Mouse (Mus musculus) hindbrain, embryonic 16.5 days (tissue): Measurements from ENCODE around the gene Gm42906. TPM values are rescaled to one million over a fixed set of nuclear protein-coding genes. Genes with fewer than 3 reads are reported as not detected.

Experiments used
- ATAC-seq: fragments of 200-750 bp; cut with Nextera tagmentation; 2 replicates; pipeline ENCODE4 v1.8.0; 2017; ENCODE audit warnings: moderate TSS enrichment, moderate library complexity
- H3K27ac ChIP-seq: fragments of 300-500 bp; sonication (generic); 2 replicates; pipeline ENCODE4 v1.5.1; 2014; ENCODE audit warnings: low read depth, mild to moderate bottlenecking, control low read depth, low read length, moderate library complexity
- H3K27me3 ChIP-seq: fragments of 300-500 bp; sonication (generic); replicated peaks from 2 replicates; pipeline ENCODE4 v1.6.1; 2014; ENCODE audit warnings: low read length; ENCODE audit not compliant: control insufficient read depth, insufficient read depth
- H3K36me3 ChIP-seq: fragments of 300-500 bp; sonication (generic); 2 replicates; pipeline ENCODE4 v1.6.1; 2014; ENCODE audit warnings: mild to moderate bottlenecking, low read length, moderate library complexity, mixed read lengths; ENCODE audit not compliant: control insufficient read depth, insufficient read depth
- H3K4me1 ChIP-seq: fragments of 300-500 bp; sonication (generic); 2 replicates; pipeline ENCODE4 v1.6.1; 2014; ENCODE audit warnings: low read depth, low read length; ENCODE audit not compliant: control insufficient read depth, insufficient read depth
- H3K4me2 ChIP-seq: fragments of 300-500 bp; sonication (generic); 2 replicates; pipeline ENCODE4 v1.6.1; 2014; ENCODE audit warnings: mild to moderate bottlenecking, low read length, control low read depth, moderate library complexity
- H3K4me3 ChIP-seq: fragments of 300-500 bp; sonication (generic); 2 replicates; pipeline ENCODE4 v1.5.1; 2014; ENCODE audit warnings: mild to moderate bottlenecking, low read length, control low read depth, moderate library complexity
- H3K9ac ChIP-seq: fragments of 300-500 bp; sonication (generic); 2 replicates; pipeline ENCODE4 v1.6.1; 2014; ENCODE audit warnings: low read depth, mild to moderate bottlenecking, control low read depth, low read length, moderate library complexity
- H3K9me3 ChIP-seq: fragments of 300-500 bp; sonication (generic); 2 replicates; pipeline ENCODE4 v1.6.1; 2014; ENCODE audit warnings: mild to moderate bottlenecking, low read length, moderate library complexity; ENCODE audit not compliant: control insufficient read depth
- WGBS: fragments of 180-500 bp; shearing (Covaris S2); extraction: QIAGEN DNeasy Blood & Tissue Kit; methylation state at CpG from one replicate; pipeline ENCODE4 v1.1.7; 2014; 5-methylcytosine and 5-hydroxymethylcytosine counted together
- polyA plus RNA-seq: library from polyadenylated mRNA; unstranded; fragments of >200 nt; fragmentation: Nextera tagmentation; extraction: Ambion mirVana; gene quantifications from 2 replicates; pipeline ENCODE4 v1.2.1, GENCODE M21; 2015

Gm42906 gene
- polyA plus RNA-seq, 1 experiment from 2014 or later, result not detected

DNA sequence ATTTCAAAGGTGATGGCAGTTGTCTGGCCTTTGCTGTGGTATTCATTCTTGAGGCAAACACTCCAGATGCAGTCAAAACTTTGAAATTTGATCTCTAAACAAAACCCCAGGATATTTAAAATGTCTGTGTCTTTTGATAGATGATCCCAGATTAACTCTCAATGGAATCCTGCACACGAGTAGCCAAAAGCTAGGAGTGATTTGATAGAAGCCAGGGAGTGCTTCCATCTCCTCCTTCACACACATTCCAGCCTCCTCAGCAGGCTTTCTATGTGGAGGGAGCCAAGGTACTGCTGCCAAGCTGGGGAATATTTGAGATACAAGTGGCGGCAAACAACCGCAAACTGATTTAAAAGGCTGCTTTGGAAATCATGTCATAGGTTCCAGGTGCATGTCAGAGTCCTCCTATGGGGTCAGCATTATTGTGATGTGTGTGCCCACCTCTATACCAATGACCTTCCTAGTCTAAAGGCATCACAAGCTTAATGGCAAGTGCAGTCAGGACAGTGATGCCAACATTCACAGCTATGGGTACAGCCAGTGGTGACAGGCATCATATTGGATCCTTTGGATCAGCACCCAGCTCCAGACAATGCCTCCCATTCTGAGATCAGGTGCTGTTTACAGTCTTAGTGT lies 234.0 kb downstream of the Gm42906 start:
- H3K27me3 ChIP-seq, result no peaks in the 10 kb centered on the region; the same call in 1 of the 2 replicates
- no peak overlapping the region for H3K27ac ChIP-seq
- H3K4me1 ChIP-seq, result peaks cover 2% of the 10 kb centered on the region; the same call in 1 of the 2 replicates
- no peak overlapping the region for H3K9ac ChIP-seq
- no peaks in the 10 kb centered on the region for H3K9me3 ChIP-seq
- no peak overlapping the region for H3K4me3 ChIP-seq
- H3K4me2 ChIP-seq, result no peak overlapping the region
- no peaks in the 10 kb centered on the region for H3K36me3 ChIP-seq
- 68% methylated on average over 3 of the region's 3 CpGs for WGBS
- no peak for ATAC-seq

DNA sequence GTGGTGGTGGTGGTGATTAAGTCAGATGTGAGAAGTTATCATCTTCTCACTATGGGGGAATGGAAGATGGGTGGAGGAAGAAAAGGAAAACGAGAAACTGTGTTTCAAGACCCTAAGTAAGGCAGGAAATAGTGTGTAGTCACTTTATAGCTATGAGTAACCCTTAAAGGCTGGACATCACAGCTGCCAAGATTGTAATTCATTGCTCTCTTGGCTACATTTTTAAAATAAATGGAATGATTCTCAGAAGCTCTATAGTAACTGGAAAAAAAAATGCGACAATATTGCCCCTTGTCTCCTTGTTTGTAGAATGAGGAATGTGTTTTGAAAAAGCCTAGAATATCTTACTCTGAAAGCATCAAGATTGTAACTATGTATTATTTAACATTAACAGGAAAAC lies 235.7 kb downstream of the Gm42906 start:
- no peak for ATAC-seq
- Histone ChIP-seq H3K27ac (no peak overlapping the region), H3K4me1 (peaks cover 2% of the 10 kb centered on the region; the same call in 1 of the 2 replicates), H3K36me3 (no peaks in the 10 kb centered on the region), H3K27me3 (no peaks in the 10 kb centered on the region; the same call in 1 of the 2 replicates), H3K9ac (no peak overlapping the region), H3K4me3 (no peak overlapping the region), H3K4me2 (no peak overlapping the region), H3K9me3 (no peaks in the 10 kb centered on the region)
- WGBS, result 87% methylated on average over 2 of the region's 2 CpGs

DNA sequence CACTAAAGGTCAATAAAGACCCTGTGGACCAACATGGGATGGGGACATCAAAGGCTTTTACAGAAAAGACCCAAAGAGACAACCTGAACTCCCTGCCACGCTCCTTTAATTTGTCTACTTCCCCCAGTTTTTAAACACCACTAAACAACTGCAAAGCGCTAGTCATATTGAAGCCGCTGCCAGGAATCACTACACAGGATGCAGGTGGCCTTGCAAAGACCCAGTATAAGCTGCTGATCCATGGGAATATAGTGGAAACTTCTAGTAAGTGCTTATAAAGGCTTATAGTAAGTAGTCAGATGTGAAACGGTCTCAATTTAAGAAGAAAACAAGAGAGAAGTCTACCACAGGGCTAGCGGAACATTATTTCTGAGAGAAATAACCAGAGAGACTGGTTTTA lies 237.2 kb downstream of the Gm42906 start:
- 80% methylated on average over 5 of the region's 5 CpGs for WGBS
- peak overlapping the region; percentile 98; the same call in 1 of the 2 replicates for H3K4me2 ChIP-seq
- no peaks in the 10 kb centered on the region for H3K9me3 ChIP-seq
- ATAC-seq, result no peak
- H3K27ac ChIP-seq, result no peak overlapping the region
- H3K4me1 ChIP-seq, result peaks cover 2% of the 10 kb centered on the region; the same call in 1 of the 2 replicates
- no peaks in the 10 kb centered on the region; the same call in 1 of the 2 replicates for H3K27me3 ChIP-seq
- no peaks in the 10 kb centered on the region for H3K36me3 ChIP-seq
- no peak overlapping the region for H3K4me3 ChIP-seq
- H3K9ac ChIP-seq, result no peak overlapping the region

DNA sequence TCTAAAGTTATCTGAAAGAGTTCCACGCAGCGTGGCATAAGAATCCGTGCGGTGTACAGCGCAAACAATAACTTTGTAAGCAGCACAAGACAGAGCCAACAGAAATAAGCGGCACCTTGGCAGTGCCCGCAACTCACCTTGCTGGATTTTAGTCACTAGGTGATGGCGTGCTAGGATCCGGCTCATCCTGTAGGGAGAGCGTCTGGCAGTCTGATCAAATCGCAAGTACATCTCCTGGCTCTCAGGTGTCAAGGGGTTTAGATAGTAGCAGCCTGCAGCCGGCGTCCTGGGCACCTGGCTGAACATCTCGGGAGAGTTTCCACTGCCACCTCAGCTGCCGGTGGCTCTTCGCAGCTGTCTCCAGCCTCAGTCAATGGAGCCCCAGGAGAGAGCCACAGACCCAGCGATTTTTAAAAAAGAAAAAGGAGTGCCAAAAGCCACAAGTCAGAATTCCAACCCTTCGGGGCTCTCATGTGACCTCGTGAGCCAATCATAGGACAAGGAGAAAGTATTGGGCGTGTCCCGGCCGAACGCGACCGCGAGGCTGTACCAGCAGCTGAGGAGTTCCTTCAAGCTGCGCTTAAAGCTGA lies 238.1 kb downstream of the Gm42906 start:
- Histone ChIP-seq H3K27ac (peak overlapping the region; percentile 29; the same call in 1 of the 2 replicates), H3K4me1 (peaks cover 2% of the 10 kb centered on the region; the same call in 1 of the 2 replicates), H3K4me2 (peak overlapping the region; percentile 98), H3K9ac (peak overlapping the region; percentile 64), H3K36me3 (no peaks in the 10 kb centered on the region), H3K27me3 (no peaks in the 10 kb centered on the region; the same call in 1 of the 2 replicates), H3K9me3 (no peaks in the 10 kb centered on the region), H3K4me3 (peak overlapping the region; percentile 62)
- peak; percentile 93 for ATAC-seq
- WGBS, result 3% methylated on average over 27 of the region's 27 CpGs

DNA sequence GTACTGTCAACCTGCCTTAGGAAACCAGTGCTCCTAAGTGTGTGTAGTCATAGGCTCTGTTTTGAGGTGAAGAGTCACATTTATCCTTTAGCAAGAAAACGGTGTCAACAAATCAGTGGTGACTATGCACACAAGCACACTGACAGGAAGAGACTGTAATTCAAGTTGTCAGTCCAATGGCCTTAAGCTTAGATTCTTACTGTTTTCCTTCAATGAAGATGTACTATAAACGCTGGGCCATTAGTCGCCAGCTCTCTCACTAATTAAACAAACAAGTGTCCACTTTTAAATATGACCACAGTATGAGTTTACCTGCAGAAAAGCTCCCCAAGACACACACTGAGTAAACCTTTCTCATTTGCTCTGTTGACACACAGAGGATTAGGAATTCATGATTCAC lies 238.6 kb downstream of the Gm42906 start:
- H3K4me1 ChIP-seq, result peaks cover 2% of the 10 kb centered on the region; the same call in 1 of the 2 replicates
- H3K4me2 ChIP-seq, result peak overlapping the region; percentile 98
- H3K9me3 ChIP-seq, result no peaks in the 10 kb centered on the region
- H3K36me3 ChIP-seq, result no peaks in the 10 kb centered on the region
- H3K27ac ChIP-seq, result no peak overlapping the region
- no peaks in the 10 kb centered on the region; the same call in 1 of the 2 replicates for H3K27me3 ChIP-seq
- peak overlapping the region; percentile 62 for H3K4me3 ChIP-seq
- ATAC-seq, result 0 out of 2 replicates have a peak, but pooled peaks have one; percentile 5
- peak overlapping the region; percentile 64 for H3K9ac ChIP-seq
- WGBS, result 46% methylated on average over 3 of the region's 3 CpGs

DNA sequence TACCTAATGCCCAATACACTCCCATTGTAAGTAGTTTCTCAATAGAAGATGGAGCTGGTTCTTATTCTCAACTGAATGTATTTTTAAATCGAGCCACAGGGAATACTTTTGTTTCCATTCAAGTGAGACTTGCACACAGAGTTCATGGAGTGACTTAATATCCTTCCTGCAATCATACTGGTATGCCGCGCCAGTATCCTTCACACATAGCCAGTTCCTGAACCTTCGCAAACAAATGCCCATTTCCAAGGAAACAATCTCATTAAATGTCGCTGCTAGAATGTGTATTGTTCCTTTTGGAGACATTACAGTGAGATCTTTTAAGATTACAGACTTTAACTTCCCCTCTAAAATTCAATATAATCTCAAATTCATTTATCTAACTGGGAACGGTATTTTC lies 239.3 kb downstream of the Gm42906 start:
- Histone ChIP-seq H3K4me2 (no peak overlapping the region), H3K27me3 (no peaks in the 10 kb centered on the region; the same call in 1 of the 2 replicates), H3K4me3 (no peak overlapping the region; the same call in 1 of the 2 replicates), H3K27ac (no peak overlapping the region), H3K36me3 (no peaks in the 10 kb centered on the region), H3K9me3 (no peaks in the 10 kb centered on the region), H3K4me1 (peaks cover 2% of the 10 kb centered on the region; the same call in 1 of the 2 replicates), H3K9ac (no peak overlapping the region)
- no peak for ATAC-seq
- WGBS, result 77% methylated on average over 6 of the region's 6 CpGs

DNA sequence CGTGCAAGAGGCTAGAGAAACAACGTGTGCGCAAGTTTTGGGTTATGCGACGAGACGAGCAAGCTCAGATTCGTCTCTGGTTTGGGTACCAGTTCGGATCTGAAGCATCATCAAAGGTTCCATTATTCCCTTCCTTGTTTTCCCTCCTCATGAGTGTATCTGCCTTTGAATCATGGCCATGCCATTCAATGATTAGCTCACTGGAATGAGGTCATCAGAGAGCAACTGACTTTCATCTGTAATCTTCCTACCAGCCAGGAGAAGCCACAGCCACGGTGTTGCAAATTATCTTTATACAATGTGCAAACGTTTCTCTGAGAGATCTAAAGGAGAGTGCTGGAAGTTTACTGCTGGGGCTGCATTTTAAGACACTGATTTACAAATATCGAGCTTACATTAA lies 240.6 kb downstream of the Gm42906 start:
- Histone ChIP-seq H3K4me2 (no peak overlapping the region), H3K27ac (no peak overlapping the region), H3K4me1 (peaks cover 2% of the 10 kb centered on the region; the same call in 1 of the 2 replicates), H3K36me3 (no peaks in the 10 kb centered on the region), H3K9me3 (no peaks in the 10 kb centered on the region), H3K27me3 (no peaks in the 10 kb centered on the region; the same call in 1 of the 2 replicates), H3K4me3 (no peak overlapping the region), H3K9ac (no peak overlapping the region)
- 81% methylated on average over 11 of the region's 11 CpGs for WGBS
- ATAC-seq, result no peak

DNA sequence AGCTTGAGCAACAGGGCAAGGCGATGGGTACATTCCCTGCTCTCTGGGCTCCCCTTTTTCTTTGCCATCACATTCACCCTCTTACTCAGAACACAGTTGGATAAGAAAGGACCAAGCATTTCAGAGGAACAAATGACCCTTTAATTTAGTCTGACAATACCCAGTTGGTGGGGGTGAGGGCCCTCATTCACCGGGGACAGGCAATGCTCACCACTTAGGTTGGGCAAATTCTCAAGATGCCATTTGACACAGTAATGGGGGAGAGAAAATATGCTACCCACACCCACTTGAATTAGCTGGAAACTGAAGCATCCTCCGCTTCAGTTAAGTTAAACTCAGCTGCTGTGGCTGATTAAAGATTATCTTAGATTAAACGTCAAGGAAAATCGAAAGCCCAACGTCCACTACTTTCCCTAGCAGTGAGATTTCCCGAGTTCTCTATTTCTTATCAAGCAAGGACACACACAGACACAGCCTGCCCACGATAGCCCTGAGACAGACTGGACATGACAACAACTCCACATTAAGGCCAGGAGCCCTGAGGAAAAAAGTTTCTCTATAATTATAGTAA lies 242.6 kb downstream of the Gm42906 start:
- no peak overlapping the region for H3K4me3 ChIP-seq
- no peaks in the 10 kb centered on the region for H3K36me3 ChIP-seq
- peaks cover 2% of the 10 kb centered on the region; the same call in 1 of the 2 replicates for H3K4me1 ChIP-seq
- no peaks in the 10 kb centered on the region for H3K9me3 ChIP-seq
- H3K27ac ChIP-seq, result no peak overlapping the region
- no peak for ATAC-seq
- no peak overlapping the region for H3K9ac ChIP-seq
- no peak overlapping the region for H3K4me2 ChIP-seq
- H3K27me3 ChIP-seq, result no peaks in the 10 kb centered on the region
- WGBS, result 76% methylated on average over 8 of the region's 8 CpGs

DNA sequence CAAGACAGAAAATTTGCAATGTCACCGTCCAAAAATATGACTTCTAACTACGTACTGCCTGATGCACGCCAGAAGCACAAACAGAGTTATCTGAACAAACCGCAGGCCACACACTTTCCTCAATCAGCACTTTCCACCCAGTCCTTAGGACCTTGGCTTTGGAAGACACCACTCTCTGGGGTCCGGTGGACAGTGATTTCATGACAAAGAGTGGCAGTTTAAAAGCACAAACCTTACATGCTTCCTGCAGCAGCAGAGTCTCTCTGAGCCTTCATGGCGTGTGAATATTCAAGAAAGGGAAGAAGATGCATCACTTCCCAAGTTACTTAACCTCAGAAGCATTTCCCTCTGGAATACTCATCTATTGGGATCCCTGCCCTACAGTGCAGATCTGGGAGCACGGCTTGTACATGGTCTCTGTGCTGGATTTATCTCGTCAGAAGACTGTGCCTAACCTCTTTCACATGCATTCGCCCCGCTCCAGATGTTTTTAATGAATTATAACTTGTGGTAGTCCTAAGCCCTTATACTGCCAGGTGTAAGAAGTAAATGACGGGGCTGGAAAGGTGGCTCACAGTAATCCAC lies 244.2 kb downstream of the Gm42906 start:
- 88% methylated on average over 11 of the region's 11 CpGs for WGBS
- Histone ChIP-seq H3K27ac (no peak overlapping the region), H3K4me3 (no peak overlapping the region), H3K9me3 (no peaks in the 10 kb centered on the region), H3K4me2 (no peak overlapping the region), H3K4me1 (no peaks in the 10 kb centered on the region), H3K36me3 (no peaks in the 10 kb centered on the region), H3K9ac (no peak overlapping the region), H3K27me3 (no peaks in the 10 kb centered on the region)
- no peak for ATAC-seq
